23 mouse cellular contexts compared by ENCODE assay signal in the genomic region with DNA sequence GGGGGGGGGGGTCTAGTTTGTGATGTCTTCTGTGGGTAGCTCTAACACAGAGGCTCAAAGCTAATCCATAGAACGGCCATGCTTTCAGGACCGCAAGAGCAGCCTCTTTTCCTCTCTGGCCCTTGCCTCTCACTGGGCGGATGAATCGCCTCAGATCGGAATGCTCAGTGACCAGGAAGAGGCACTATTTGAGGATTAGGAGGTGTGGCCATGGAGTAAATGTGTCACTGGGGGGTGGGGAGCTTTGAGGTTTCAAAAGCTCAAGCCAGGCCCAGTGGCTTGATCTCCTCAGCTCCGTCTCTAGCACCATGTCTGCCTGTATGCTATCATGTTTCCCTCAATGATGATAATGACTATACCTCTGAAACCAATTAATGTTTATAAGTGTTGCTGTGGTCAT. TPM values are rescaled to one million over a fixed set of nuclear protein-coding genes. Genes with fewer than 3 reads are reported as not detected.
DNase-seq lines count a peak whose midpoint lies in the region; ATAC-seq and TF ChIP-seq lines count a peak whose summit lies in the region.
"Had no signal": no experiment of that assay in that cellular context is flagged by ENCODE, and none has a peak within 500 bp of the region (broad histone marks: within the 10 kb centered on the region; RNA-seq: fewer than 3 reads in every experiment).

No protein-coding gene starts in this region.

- peaks cover 34% of the 10 kb centered on the region for H3K36me3 ChIP-seq in midbrain, embryonic 14.5 days (ENCODE audit: control insufficient read depth, insufficient read depth, low read length)

- in situ Hi-C loops in Patski (cut with MboI; ENCODE audit: low pct_unique_long_range_greater_than_20kb) = no loop called here

- H3K9ac ChIP-seq in midbrain, embryonic 14.5 days (replicated peaks; ENCODE audit: low read length) = no peak overlapping the region
- H3K9ac ChIP-seq: embryonic facial prominence, embryonic 13.5 days; embryonic facial prominence, embryonic 15.5 days; forebrain, embryonic 12.5 days had no signal

- WGBS in midbrain, embryonic 14.5 days = 80% methylated on average over 6 of the region's 6 CpGs

- CTCF ChIA-PET in Patski (lab: Charles Lee) = no interaction called here

- no peak for TF ChIP-seq CTCF in layer of hippocampus, adult 2 months (conservative IDR thresholded peaks at IDR 0.05)
- TF ChIP-seq CTCF in Patski (IDR thresholded peaks at IDR 0.05) = no peak

- H3K4me1 ChIP-seq in midbrain, embryonic 14.5 days (ENCODE audit: control insufficient read depth, insufficient read depth, low read length) = no peaks in the 10 kb centered on the region
- H3K4me1 ChIP-seq: embryonic facial prominence, embryonic 13.5 days; embryonic facial prominence, embryonic 15.5 days; forebrain, embryonic 12.5 days had no signal

- no peaks in the 10 kb centered on the region for H3K9me3 ChIP-seq in midbrain, embryonic 14.5 days (ENCODE audit: control insufficient read depth, low read length)
- H3K9me3 ChIP-seq: embryonic facial prominence, embryonic 13.5 days; embryonic facial prominence, embryonic 15.5 days; forebrain, embryonic 10.5 days; forebrain, embryonic 12.5 days had no signal

- no peak overlapping the region for H3K4me3 ChIP-seq in layer of hippocampus, adult 2 months
- no peak overlapping the region for H3K4me3 ChIP-seq in midbrain, embryonic 14.5 days (replicated peaks; ENCODE audit: low read depth, low read length)
- H3K4me3 ChIP-seq: embryonic facial prominence, embryonic 13.5 days; embryonic facial prominence, embryonic 15.5 days; erythroblast, embryonic 14.5 days; forebrain, embryonic 10.5 days; forebrain, embryonic 12.5 days had no signal

- no peak for DNase-seq in layer of hippocampus, adult 2 months (ENCODE audit: low spot score in 2 of 2)
- no peak for DNase-seq in layer of hippocampus, postnatal 25 days (ENCODE audit: extremely low spot score in 1 of 2, low spot score in 1 of 2)
- peak; percentile 31 for DNase-seq in 3T3-L1 (ENCODE audit: low read depth, low spot score)
- no peak for DNase-seq in Patski (ENCODE audit: low read depth, low spot score)
- DNase-seq in ZHBTc4 (ENCODE audit: low read depth, low spot score) = peak; percentile 49
- DNase-seq in right cerebral cortex, postnatal 14 days = no peak
- DNase-seq in midbrain, embryonic 14.5 days = no peak
- DNase-seq: adrenal gland, adult 2 months; adrenal gland, postnatal 10 days; adrenal gland, postnatal 25 days; cerebellum, adult 11 months; cerebellum, adult 8-10 months; cerebellum, adult 9-11 months; cerebellum, postnatal 14 days; cerebellum, postnatal 36 days; embryo, embryonic 11 days had no signal

- ATAC-seq in Patski = peak; percentile 12
- no peak for ATAC-seq in midbrain, embryonic 14.5 days (ENCODE audit: low FRiP score, low TSS enrichment)
- ATAC-seq: forebrain, embryonic 14.5 days; forebrain, embryonic 16.5 days had no signal

- H3K4me2 ChIP-seq in midbrain, embryonic 14.5 days (ENCODE audit: low read length) = no peak overlapping the region
- H3K4me2 ChIP-seq: embryonic facial prominence, embryonic 13.5 days; embryonic facial prominence, embryonic 15.5 days; forebrain, embryonic 12.5 days had no signal

- POLR2A ChIA-PET in Patski (lab: Charles Lee) = no interaction called here

- H3K27me3 ChIP-seq in Patski = no peaks in the 10 kb centered on the region
- no peaks in the 10 kb centered on the region for H3K27me3 ChIP-seq in midbrain, embryonic 14.5 days (ENCODE audit: control insufficient read depth, insufficient read depth, low read length)
- H3K27me3 ChIP-seq: embryonic facial prominence, embryonic 13.5 days; embryonic facial prominence, embryonic 15.5 days; forebrain, embryonic 12.5 days had no signal

- peak overlapping the region; percentile 28; the same call in 1 of the 2 replicates for H3K27ac ChIP-seq in layer of hippocampus, adult 2 months
- H3K27ac ChIP-seq in midbrain, embryonic 14.5 days (replicated peaks; ENCODE audit: low read depth, low read length) = no peak overlapping the region
- H3K27ac ChIP-seq: embryonic facial prominence, embryonic 13.5 days; embryonic facial prominence, embryonic 15.5 days; forebrain, embryonic 10.5 days; forebrain, embryonic 12.5 days had no signal

RNA-seq across cellular contexts. Expression of a gene that starts 14.0 kb away (rescaled TPM):
- 10 to 100 TPM; 37.0 to 41.0 TPM for total RNA-seq in layer of hippocampus, adult 2 months (2021)
- 10 to 100 TPM; 29.7 to 35.0 TPM for total RNA-seq in layer of hippocampus, postnatal 25 days (2021)
- 114 TPM for polyA plus RNA-seq in Patski (2021)
- polyA plus RNA-seq in midbrain, embryonic 14.5 days (2014; fragmentation: Nextera tagmentation; extraction: Ambion mirVana) = 21.0 and 28.4 TPM in 2 replicates

RNA-seq across cellular contexts. Expression of a gene that starts 39.6 kb away (rescaled TPM):
- total RNA-seq in layer of hippocampus, adult 2 months (2021) = 10 to 100 TPM; 12.8 to 14.3 TPM
- 10 to 100 TPM; 12.0 to 16.9 TPM for total RNA-seq in layer of hippocampus, postnatal 25 days (2021)
- 19.7 TPM for polyA plus RNA-seq in Patski (2021)
- polyA plus RNA-seq in midbrain, embryonic 14.5 days (2014; fragmentation: Nextera tagmentation; extraction: Ambion mirVana) = 18.3 and 18.6 TPM in 2 replicates

RNA-seq across cellular contexts. Expression of a gene that starts 53.2 kb away (rescaled TPM):
- 100 to 1,000 TPM; 301 to 311 TPM for total RNA-seq in layer of hippocampus, adult 2 months (2021)
- 100 to 1,000 TPM; 257 to 314 TPM for total RNA-seq in layer of hippocampus, postnatal 25 days (2021)
- polyA plus RNA-seq in Patski (2021) = 526 TPM
- polyA plus RNA-seq in midbrain, embryonic 14.5 days (2014; fragmentation: Nextera tagmentation; extraction: Ambion mirVana) = 653 and 682 TPM in 2 replicates

Comparison
In these comparisons a context has a peak if more than half of its experiments do, and no peak if none do; other contexts are left out.
1. DNase-seq: peak in 3T3-L1 (single experiment) and ZHBTc4 (single experiment); none in layer of hippocampus, adult 2 months (0 of 2), layer of hippocampus, postnatal 25 days (0 of 2), Patski (single experiment), right cerebral cortex, postnatal 14 days (single experiment) and midbrain, embryonic 14.5 days (single experiment).